Mouse (Mus musculus) lung, adult 2 months (tissue): ENCODE measurements at regions not wholly inside any gene's neighbourhood (a gene's known extent, or its start where the extent isn't known, plus 50 kb on each side); places are given as distances from the start of the nearest gene placed in this dataset.

ENCODE experiments used
- CTCF ChIP-seq: fragments of 200-500 bp; IDR thresholded peaks from 2 replicates; pipeline ENCODE4 v1.5.1; 2011; ENCODE audit warnings: mild to moderate bottlenecking, low read length, control low read depth; ENCODE audit not compliant: insufficient read depth
- POLR2A ChIP-seq: fragments of 200-500 bp; IDR thresholded peaks from 2 replicates; pipeline ENCODE4 v1.6.1; 2011; ENCODE audit warnings: low read depth, mild to moderate bottlenecking, control low read depth, low read length, borderline replicate concordance; ENCODE audit errors: extremely low read depth

DNA sequence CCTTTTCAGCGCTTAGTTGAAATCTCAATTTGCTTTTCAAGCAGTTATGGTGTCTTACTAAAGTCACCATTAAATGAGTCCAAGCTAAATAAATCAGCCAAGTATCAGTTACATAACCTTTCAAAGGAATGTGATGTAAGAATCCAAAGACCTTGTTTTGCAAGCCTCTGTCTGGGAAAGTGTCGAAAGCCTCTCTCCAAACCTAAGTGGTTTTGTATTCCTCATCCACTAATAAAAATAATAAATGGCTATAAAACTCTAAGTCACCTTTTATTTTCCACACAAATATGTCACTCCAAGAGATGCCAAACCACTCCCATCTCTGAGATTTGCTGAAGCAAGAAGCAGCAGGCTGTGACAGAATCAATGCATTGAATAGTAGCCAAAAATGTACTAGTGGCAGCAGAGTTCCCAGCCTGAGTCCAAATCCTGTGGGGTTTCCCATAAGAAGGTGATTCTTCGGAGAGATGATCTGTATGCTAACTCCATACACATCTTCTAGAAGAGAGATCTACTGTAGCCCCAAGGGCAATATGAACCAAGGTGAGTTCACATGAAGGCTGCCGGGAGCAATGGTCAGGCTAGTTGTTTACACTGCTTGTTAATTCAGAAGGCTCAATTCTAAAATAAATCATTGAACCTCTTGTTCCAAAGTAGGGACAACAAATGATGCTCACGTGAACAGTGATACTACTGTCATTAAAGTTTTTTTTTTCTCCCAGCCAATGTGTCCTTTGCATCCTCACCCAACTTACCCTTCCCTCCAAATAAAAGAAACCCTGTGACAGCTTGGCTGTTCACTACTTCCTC lies 365.0 kb downstream of the Nuf2 start:
- TF ChIP-seq POLR2A (no peak), CTCF (no peak)
